Mouse (Mus musculus): ENCODE measurements around the gene Rps6ka1. TPM values are rescaled to one million over a fixed set of nuclear protein-coding genes. Genes with fewer than 3 reads are reported as not detected.

Gene Rps6ka1
- polyA plus RNA-seq, 1 experiment from 2014 or later = 39.9 TPM

DNA sequence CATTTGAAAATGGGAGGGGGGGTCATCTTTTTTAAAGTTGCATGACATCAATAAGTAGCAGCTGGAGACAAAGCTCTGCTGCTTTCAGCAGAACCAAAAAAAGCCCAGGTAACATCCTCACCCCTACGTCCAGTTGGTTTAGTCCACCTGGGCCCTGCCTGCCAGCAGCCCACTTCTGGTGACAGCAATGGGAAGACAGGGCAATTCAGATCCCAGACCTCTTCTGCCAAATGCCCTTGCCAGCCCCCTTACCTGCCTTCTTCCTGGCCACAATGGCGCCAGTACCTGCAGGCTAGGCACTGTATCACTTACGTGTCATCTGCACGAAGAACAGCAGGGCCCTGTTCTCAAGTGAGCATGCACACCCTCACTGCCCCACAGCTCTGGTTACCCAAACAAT is 2.3 kb downstream of the Rps6ka1 start:
- peaks cover 4% of the 10 kb centered on the region for H3K36me3 ChIP-seq
- H3K4me3 ChIP-seq = peak overlapping the region; percentile 91; the same call in 1 of the 2 replicates
- H3K9me3 ChIP-seq = no peaks in the 10 kb centered on the region
- H3K4me1 ChIP-seq = peaks cover 47% of the 10 kb centered on the region
- no peak for DNase-seq (ENCODE audit: low spot score)
- 69% methylated on average over 4 of the region's 4 CpGs for WGBS
- H3K27ac ChIP-seq = 0 out of 2 replicates have a peak overlapping the region, but pooled peaks have one; percentile 94
- H3K27me3 ChIP-seq (ENCODE audit: insufficient read depth, poor library complexity, severe bottlenecking) = no peaks in the 10 kb centered on the region

DNA sequence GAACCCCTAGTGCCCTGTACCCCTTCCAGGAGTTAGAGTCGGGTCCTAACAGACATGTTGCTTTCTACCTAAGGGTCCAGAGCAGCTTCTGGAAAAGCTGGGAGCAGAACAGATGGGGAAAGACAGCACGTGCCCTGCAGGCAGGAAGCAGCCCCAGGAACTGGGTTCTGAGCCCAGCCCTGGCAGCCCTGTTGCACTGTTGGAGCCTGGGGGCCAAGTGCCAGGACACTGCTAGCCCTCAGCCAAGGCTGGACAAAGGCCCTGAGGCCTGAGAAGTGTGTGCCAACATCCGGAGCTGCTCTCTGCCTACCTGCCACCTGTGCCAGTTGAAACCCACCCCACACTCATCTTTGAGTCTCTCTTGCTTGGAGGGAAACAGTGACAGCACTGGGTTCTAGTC is 2.7 kb downstream of the Rps6ka1 start:
- WGBS = 81% methylated on average over 3 of the region's 3 CpGs
- H3K9me3 ChIP-seq = no peaks in the 10 kb centered on the region
- H3K27me3 ChIP-seq (ENCODE audit: insufficient read depth, poor library complexity, severe bottlenecking) = no peaks in the 10 kb centered on the region
- H3K27ac ChIP-seq = no peak overlapping the region
- peaks cover 47% of the 10 kb centered on the region for H3K4me1 ChIP-seq
- no peak overlapping the region for H3K4me3 ChIP-seq
- DNase-seq (ENCODE audit: low spot score) = no peak
- peaks cover 5% of the 10 kb centered on the region for H3K36me3 ChIP-seq

DNA sequence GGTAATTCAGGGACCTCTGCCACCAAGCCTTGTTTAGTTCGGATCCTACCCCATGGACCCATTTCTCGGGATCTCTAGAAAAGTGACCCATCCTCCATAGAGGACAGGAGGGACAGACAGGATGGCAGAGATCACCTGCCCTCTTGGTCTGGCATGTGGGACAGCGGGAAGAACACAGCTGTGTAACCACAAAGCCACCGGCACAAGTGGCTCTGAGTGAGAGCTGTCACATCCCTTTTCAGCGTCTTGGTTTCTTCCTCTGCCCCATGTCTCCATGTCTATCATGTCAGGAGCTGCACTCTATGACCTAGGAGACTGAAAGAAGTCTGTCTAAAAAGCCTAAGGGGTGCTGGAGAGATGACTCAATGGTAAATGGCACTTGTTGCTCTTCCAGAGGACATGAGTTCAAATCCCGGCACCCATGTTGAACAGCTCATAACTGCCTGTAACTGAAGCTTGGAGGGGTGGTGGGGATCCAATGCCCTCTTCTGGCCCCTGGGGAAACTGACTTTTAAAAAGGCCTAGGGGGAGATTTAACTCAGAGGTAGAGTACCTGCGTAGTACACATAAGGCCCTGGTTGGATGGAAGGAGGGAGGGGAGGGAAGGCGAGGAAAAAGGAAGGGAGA is 3.4 kb downstream of the Rps6ka1 start:
- Histone ChIP-seq H3K4me1 (peaks cover 52% of the 10 kb centered on the region), H3K27me3 (ENCODE audit: insufficient read depth, poor library complexity, severe bottlenecking) (no peaks in the 10 kb centered on the region), H3K9me3 (no peaks in the 10 kb centered on the region), H3K4me3 (no peak overlapping the region), H3K36me3 (peaks cover 5% of the 10 kb centered on the region), H3K27ac (no peak overlapping the region)
- DNase-seq (ENCODE audit: low spot score) = no peak
- 86% methylated on average over 8 of the region's 8 CpGs for WGBS

DNA sequence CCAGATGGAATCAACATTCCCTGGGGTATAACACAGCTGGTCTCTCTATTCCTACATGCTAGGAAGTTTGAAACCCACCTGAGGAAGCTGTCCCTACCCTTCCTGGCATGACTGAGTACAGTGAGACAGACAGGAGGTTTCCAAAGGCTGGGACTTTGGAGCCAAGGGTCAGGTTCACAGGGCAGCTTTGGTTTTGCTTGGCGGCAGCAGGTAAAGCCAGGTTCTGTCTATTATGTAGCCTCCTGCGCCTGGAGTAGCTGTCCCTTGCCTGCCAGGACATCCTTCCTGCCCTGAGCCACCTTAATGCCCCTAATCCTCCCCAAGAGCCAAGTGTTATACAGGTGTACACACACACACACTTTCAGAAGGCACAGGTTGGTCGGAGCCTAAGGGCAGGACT is 5.7 kb downstream of the Rps6ka1 start:
- Histone ChIP-seq H3K27me3 (ENCODE audit: insufficient read depth, poor library complexity, severe bottlenecking) (no peaks in the 10 kb centered on the region), H3K4me3 (no peak overlapping the region), H3K9me3 (no peaks in the 10 kb centered on the region), H3K36me3 (peaks cover 11% of the 10 kb centered on the region), H3K27ac (peak overlapping the region; percentile 26; the same call in 1 of the 2 replicates), H3K4me1 (peaks cover 53% of the 10 kb centered on the region)
- DNase-seq (ENCODE audit: low spot score) = no peak
- WGBS = 82% methylated on average over 3 of the region's 3 CpGs

- no peaks in the 10 kb centered on the region for H3K9me3 ChIP-seq
- H3K36me3 ChIP-seq = peaks cover 11% of the 10 kb centered on the region
- DNase-seq (ENCODE audit: low spot score) = no peak
- H3K4me3 ChIP-seq = no peak overlapping the region
- WGBS = 63% methylated on average over 4 of the region's 4 CpGs
- H3K4me1 ChIP-seq = peaks cover 53% of the 10 kb centered on the region
- no peaks in the 10 kb centered on the region for H3K27me3 ChIP-seq (ENCODE audit: insufficient read depth, poor library complexity, severe bottlenecking)
- no peak overlapping the region for H3K27ac ChIP-seq
Observed at GRCm38 (mm10) chr4:133881399-133881798, 6.2 kb downstream of the Rps6ka1 start.

GRCm38 (mm10) chr4:133879145-133879902 is 8.3 kb downstream of the Rps6ka1 start:
- H3K4me1 ChIP-seq = peaks cover 62% of the 10 kb centered on the region
- no peak overlapping the region for H3K4me3 ChIP-seq
- H3K36me3 ChIP-seq = peaks cover 11% of the 10 kb centered on the region
- no peaks in the 10 kb centered on the region for H3K9me3 ChIP-seq
- H3K27ac ChIP-seq = peak overlapping the region; percentile 30; the same call in 1 of the 2 replicates
- H3K27me3 ChIP-seq (ENCODE audit: insufficient read depth, poor library complexity, severe bottlenecking) = no peaks in the 10 kb centered on the region
- no peak for DNase-seq (ENCODE audit: low spot score)
- 44% methylated on average over 12 of the region's 12 CpGs for WGBS

- Histone ChIP-seq H3K36me3 (peaks cover 11% of the 10 kb centered on the region), H3K27ac (peak overlapping the region; percentile 70), H3K4me1 (peaks cover 72% of the 10 kb centered on the region), H3K27me3 (ENCODE audit: insufficient read depth, poor library complexity, severe bottlenecking) (no peaks in the 10 kb centered on the region), H3K4me3 (no peak overlapping the region), H3K9me3 (no peaks in the 10 kb centered on the region)
- no peak for DNase-seq (ENCODE audit: low spot score)
- WGBS = 88% methylated on average over 14 of the region's 14 CpGs
Observed at GRCm38 (mm10) chr4:133877850-133878755, 9.5 kb downstream of the Rps6ka1 start.

DNA sequence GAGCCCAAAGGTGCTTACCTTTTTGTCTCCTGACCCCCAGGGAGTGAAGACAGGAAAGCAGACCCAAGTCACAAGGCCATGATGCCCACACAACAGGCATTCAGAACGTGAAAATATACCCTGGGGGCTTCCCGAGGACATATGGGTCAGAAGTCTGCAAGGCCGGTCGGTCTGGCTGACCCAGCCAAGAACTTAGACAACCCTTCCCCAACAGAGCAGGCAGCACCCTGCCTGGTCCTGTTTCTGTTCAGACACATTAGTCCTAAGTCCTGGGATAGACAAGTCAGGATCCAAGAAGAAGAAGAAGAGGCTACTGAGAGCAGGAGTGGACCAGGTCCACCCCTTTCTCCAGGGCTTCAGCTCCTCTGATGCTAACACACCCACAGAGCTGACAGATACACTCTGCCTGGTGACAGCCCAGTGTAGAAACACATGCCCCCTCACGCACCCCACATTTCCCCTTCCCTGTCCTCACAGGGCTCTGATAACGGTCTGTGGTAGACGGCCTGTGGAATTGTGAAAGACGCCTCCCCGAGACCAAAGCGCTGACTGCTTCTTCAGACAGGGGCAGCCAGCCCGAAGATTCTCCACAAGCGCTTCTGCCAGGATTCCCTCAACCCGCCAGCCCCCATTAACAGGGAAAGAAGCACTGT is 12.6 kb downstream of the Rps6ka1 start:
- no peaks in the 10 kb centered on the region for H3K9me3 ChIP-seq
- H3K4me3 ChIP-seq = 0 out of 2 replicates have a peak overlapping the region, but pooled peaks have one; percentile 12
- H3K36me3 ChIP-seq = peaks cover 20% of the 10 kb centered on the region; the same call in 1 of the 2 replicates
- no peak for DNase-seq (ENCODE audit: low spot score)
- H3K4me1 ChIP-seq = peaks cover 74% of the 10 kb centered on the region
- H3K27me3 ChIP-seq (ENCODE audit: insufficient read depth, poor library complexity, severe bottlenecking) = no peaks in the 10 kb centered on the region
- 40% methylated on average over 13 of the region's 13 CpGs for WGBS
- H3K27ac ChIP-seq = peak overlapping the region; percentile 78

GRCm38 (mm10) chr4:133873926-133874864 is 13.4 kb downstream of the Rps6ka1 start:
- DNase-seq (ENCODE audit: low spot score) = no peak
- Histone ChIP-seq H3K27me3 (ENCODE audit: insufficient read depth, poor library complexity, severe bottlenecking) (no peaks in the 10 kb centered on the region), H3K9me3 (no peaks in the 10 kb centered on the region), H3K36me3 (peaks cover 26% of the 10 kb centered on the region; the same call in 1 of the 2 replicates), H3K27ac (peak overlapping the region; percentile 78), H3K4me3 (no peak overlapping the region), H3K4me1 (peaks cover 68% of the 10 kb centered on the region)
- 66% methylated on average over 17 of the region's 17 CpGs for WGBS

DNA sequence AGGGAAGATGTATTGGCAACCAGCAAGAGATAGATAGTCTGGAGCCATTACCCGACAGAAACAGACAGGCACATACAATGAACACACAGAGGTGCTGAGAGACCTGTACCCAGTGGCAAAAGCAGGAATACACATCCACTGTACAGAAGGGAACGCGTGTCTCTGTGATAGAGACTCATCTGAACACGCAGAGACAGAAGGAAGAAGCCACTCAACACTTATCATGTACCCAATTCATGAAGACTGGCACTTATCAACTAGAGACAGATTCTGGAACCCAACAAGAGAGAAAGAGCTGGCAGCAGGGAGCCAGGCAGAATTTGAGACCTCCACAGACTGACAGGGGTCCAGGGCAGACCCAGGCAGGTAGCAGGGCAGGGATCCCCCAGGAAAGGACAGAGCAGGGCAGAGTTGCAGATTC is 14.2 kb downstream of the Rps6ka1 start:
- no peaks in the 10 kb centered on the region for H3K9me3 ChIP-seq
- no peak overlapping the region for H3K27ac ChIP-seq
- peaks cover 64% of the 10 kb centered on the region for H3K4me1 ChIP-seq
- no peak for DNase-seq (ENCODE audit: low spot score)
- H3K36me3 ChIP-seq = peaks cover 32% of the 10 kb centered on the region
- 60% methylated on average over 4 of the region's 4 CpGs for WGBS
- no peak overlapping the region for H3K4me3 ChIP-seq
- no peaks in the 10 kb centered on the region for H3K27me3 ChIP-seq (ENCODE audit: insufficient read depth, poor library complexity, severe bottlenecking)

GRCm38 (mm10) chr4:133872812-133873300 is 14.7 kb downstream of the Rps6ka1 start:
- Histone ChIP-seq H3K27me3 (ENCODE audit: insufficient read depth, poor library complexity, severe bottlenecking) (no peaks in the 10 kb centered on the region), H3K4me3 (peak overlapping the region; percentile 19; the same call in 1 of the 2 replicates), H3K4me1 (peaks cover 61% of the 10 kb centered on the region), H3K36me3 (peaks cover 34% of the 10 kb centered on the region), H3K27ac (peak overlapping the region; percentile 65; the same call in 1 of the 2 replicates), H3K9me3 (no peaks in the 10 kb centered on the region)
- 59% methylated on average over 14 of the region's 15 CpGs for WGBS
- DNase-seq (ENCODE audit: low spot score) = no peak

Data from heart, embryonic 10.5 days (tissue).